Mouse (Mus musculus) liver, adult 2 months (tissue): ENCODE measurements at regions not wholly inside any gene's neighbourhood (a gene's known extent, or its start where the extent isn't known, plus 50 kb on each side); places are given as distances from the start of the nearest gene placed in this dataset.

Experiments used
- CTCF ChIP-seq: fragments of 200-500 bp; IDR thresholded peaks from 2 replicates; pipeline ENCODE4 v1.5.1; 2011; ENCODE audit warnings: low read depth, low read length, control low read depth
- POLR2A ChIP-seq: fragments of 200-500 bp; IDR thresholded peaks from 2 replicates; pipeline ENCODE4 v1.6.1; 2011; ENCODE audit warnings: low read length, control low read depth; ENCODE audit not compliant: insufficient read depth; ENCODE audit errors: extremely low read depth

DNA sequence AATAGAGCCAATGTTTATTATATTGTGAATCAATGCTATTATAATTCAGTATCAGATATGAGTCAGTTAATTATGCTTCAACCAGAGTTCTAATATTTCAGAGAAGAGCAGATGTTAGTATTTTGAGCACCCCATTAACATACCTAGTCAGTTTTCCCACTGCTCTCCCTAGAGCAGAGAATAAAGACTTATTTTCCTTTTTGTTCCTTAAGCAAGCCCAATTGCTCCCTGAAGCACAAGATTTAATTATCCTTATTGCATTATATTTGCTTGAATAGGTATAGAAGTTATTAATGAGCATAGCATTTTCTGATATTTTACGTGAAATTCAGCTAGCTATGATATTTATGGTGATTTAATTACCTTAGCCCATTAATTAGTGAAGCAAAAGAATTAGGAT, 927.8 kb upstream of the Fbxo33 start:
- TF ChIP-seq POLR2A, result no peak
- no peak for TF ChIP-seq CTCF
